Comparison of ENCODE assay signal across 19 mouse cellular contexts in the genomic region with DNA sequence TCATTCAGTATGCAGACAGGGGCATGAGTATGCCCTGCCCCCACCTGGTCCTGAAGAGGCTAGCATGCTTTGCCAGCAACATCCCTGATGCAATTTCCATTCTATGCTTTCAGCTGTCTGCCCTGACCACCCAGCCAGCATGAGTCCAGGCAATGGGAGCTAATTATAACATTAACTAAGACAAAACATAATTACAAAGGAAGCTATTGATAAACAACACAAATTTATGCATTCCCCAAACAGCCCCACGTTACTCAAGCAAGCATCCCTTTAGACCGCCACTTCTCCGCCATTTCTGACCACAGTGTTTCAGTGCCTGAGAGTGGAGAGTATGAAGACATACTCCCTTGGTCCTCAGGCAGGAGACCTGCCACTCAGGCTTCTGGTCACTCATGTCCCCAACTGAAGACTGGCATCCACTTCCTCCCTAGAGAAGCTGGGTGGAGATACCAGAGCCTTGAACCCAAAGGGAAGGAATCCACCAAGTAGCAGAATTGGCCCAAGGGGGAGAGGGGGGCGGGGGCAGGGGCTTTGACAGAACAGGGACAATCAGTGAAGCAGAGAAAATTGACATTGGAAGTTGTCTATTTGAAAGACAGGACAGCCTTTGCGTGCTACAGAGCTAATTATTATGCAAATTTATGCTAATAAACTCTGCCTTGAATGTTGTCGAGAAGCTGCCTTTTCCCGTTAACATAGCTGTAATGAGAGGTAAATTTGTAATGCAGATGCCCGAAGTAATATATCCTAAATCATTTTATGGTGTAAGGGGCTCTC.
DNase-seq lines count a peak whose midpoint lies in the region; ATAC-seq and TF ChIP-seq lines count a peak whose summit lies in the region.
"Had no signal": no experiment of that assay in that cellular context is flagged by ENCODE, and none has a peak within 500 bp of the region (broad histone marks: within the 10 kb centered on the region; RNA-seq: fewer than 3 reads in every experiment).

No protein-coding gene starts in this region.

- DNase-seq in retina, postnatal 1 day = peak; percentile 68
- no peak for DNase-seq in retina, embryonic 14.5 days (ENCODE audit: low spot score)
- no peak for DNase-seq in hindbrain, embryonic 10.5 days (ENCODE audit: low spot score)
- DNase-seq in gastrocnemius, adult 2 months = no peak
- no peak for DNase-seq in kidney, postnatal 10 days
- DNase-seq in lung, adult 18-20 months = no peak
- DNase-seq in heart, adult 2 months = no peak
- DNase-seq: adrenal gland, adult 2 months; B cell, adult 2 months; cerebellum, adult 11-12 months; gastrocnemius, postnatal 25 days; kidney, adult 9 months; liver, embryonic 13.5 days; lung, postnatal 10 days; right cerebral cortex, postnatal 14 days; thymus, adult 18-20 months had no signal

- intact Hi-C loops in gastrocnemius, adult 2 months (cut with DNase I) = no loop called here
- intact Hi-C loops in heart, adult 2 months (cut with DNase I) = no loop called here

- H3K9me3 ChIP-seq in hindbrain, embryonic 10.5 days = no peaks in the 10 kb centered on the region
- no peaks in the 10 kb centered on the region for H3K9me3 ChIP-seq in midbrain, embryonic 13.5 days
- H3K9me3 ChIP-seq: liver, embryonic 13.5 days had no signal

- H3K27ac ChIP-seq in hindbrain, embryonic 10.5 days = 0 out of 2 replicates have a peak overlapping the region, but pooled peaks have one; percentile 29
- peak overlapping the region; percentile 65 for H3K27ac ChIP-seq in midbrain, embryonic 13.5 days
- H3K27ac ChIP-seq in gastrocnemius, adult 2 months = no peak overlapping the region
- H3K27ac ChIP-seq in heart, adult 2 months = no peak overlapping the region
- H3K27ac ChIP-seq: left cerebral cortex, adult 2 months; liver, embryonic 13.5 days had no signal

- H3K4me3 ChIP-seq in hindbrain, embryonic 10.5 days = no peak overlapping the region
- H3K4me3 ChIP-seq in midbrain, embryonic 13.5 days (replicated peaks) = no peak overlapping the region
- no peak overlapping the region for H3K4me3 ChIP-seq in gastrocnemius, adult 2 months
- no peak overlapping the region for H3K4me3 ChIP-seq in heart, adult 2 months
- H3K4me3 ChIP-seq: left cerebral cortex, adult 2 months; liver, embryonic 13.5 days had no signal

- H3K79me2 ChIP-seq in heart, adult 2 months (replicated peaks; ENCODE audit: control insufficient read depth, insufficient read depth, low read length) = no peaks in the 10 kb centered on the region

- no peak overlapping the region for H3K9ac ChIP-seq in midbrain, embryonic 13.5 days (replicated peaks)
- no peak overlapping the region for H3K9ac ChIP-seq in heart, adult 2 months (ENCODE audit: low read depth, low read length)
- H3K9ac ChIP-seq: liver, embryonic 13.5 days had no signal

- TF ChIP-seq EP300 in heart, adult 2 months (IDR thresholded peaks at IDR 0.05; ENCODE audit: insufficient read depth, low read depth, low read length) = no peak

- 0 out of 2 replicates have a peak, but pooled peaks cover 4% of the 10 kb centered on the region for H3K27me3 ChIP-seq in hindbrain, embryonic 10.5 days (ENCODE audit: insufficient read depth, poor library complexity, severe bottlenecking)
- peaks cover 3% of the 10 kb centered on the region; the same call in 1 of the 2 replicates for H3K27me3 ChIP-seq in midbrain, embryonic 13.5 days
- H3K27me3 ChIP-seq in heart, adult 2 months (ENCODE audit: control insufficient read depth, insufficient read depth, low read length) = no peaks in the 10 kb centered on the region
- H3K27me3 ChIP-seq: liver, embryonic 13.5 days had no signal

- WGBS in hindbrain, embryonic 10.5 days = 63% methylated on average over 8 of the region's 8 CpGs
- 45% methylated on average over 8 of the region's 8 CpGs for WGBS in midbrain, embryonic 13.5 days
- WGBS in heart, adult 2 months = 86% methylated on average over 8 of the region's 8 CpGs

- no peak overlapping the region for H3K4me2 ChIP-seq in midbrain, embryonic 13.5 days (replicated peaks)
- H3K4me2 ChIP-seq: liver, embryonic 13.5 days had no signal

- ATAC-seq in midbrain, embryonic 13.5 days = peak; percentile 57
- ATAC-seq: inflammation-experienced regulatory T-cells, adult 6 months had no signal

- peaks cover 19% of the 10 kb centered on the region for H3K4me1 ChIP-seq in hindbrain, embryonic 10.5 days (replicated peaks)
- peaks cover 23% of the 10 kb centered on the region for H3K4me1 ChIP-seq in midbrain, embryonic 13.5 days (replicated peaks)
- H3K4me1 ChIP-seq in heart, adult 2 months (ENCODE audit: control insufficient read depth, insufficient read depth, low read length) = no peaks in the 10 kb centered on the region
- H3K4me1 ChIP-seq: liver, embryonic 13.5 days had no signal

- TF ChIP-seq CTCF in gastrocnemius, adult 2 months (IDR thresholded peaks at IDR 0.05) = no peak
- no peak for TF ChIP-seq CTCF in heart, adult 2 months (IDR thresholded peaks at IDR 0.05)

- TF ChIP-seq POLR2A in heart, adult 2 months (IDR thresholded peaks at IDR 0.05; ENCODE audit: insufficient read depth, low read depth, low read length) = no peak

- no peaks in the 10 kb centered on the region for H3K36me3 ChIP-seq in hindbrain, embryonic 10.5 days
- no peaks in the 10 kb centered on the region for H3K36me3 ChIP-seq in midbrain, embryonic 13.5 days
- no peaks in the 10 kb centered on the region for H3K36me3 ChIP-seq in heart, adult 2 months (ENCODE audit: control insufficient read depth, insufficient read depth, low read length)
- H3K36me3 ChIP-seq: liver, embryonic 13.5 days had no signal

Comparison
In these comparisons a context has a peak if more than half of its experiments do, and no peak if none do; other contexts are left out.
1. H3K27ac ChIP-seq: peak in hindbrain, embryonic 10.5 days (single experiment) and midbrain, embryonic 13.5 days (single experiment); none in gastrocnemius, adult 2 months (single experiment) and heart, adult 2 months (single experiment).